Mouse (Mus musculus) myocyte (in vitro differentiated cells): Measurements from ENCODE around the gene Pfdn4. TPM values are rescaled to one million over a fixed set of nuclear protein-coding genes. Genes with fewer than 3 reads are reported as not detected.

Source experiments
- H3K27me3 ChIP-seq: one replicate; pipeline ENCODE4 v1.6.1; 2011; ENCODE audit not compliant: control insufficient read depth, insufficient read depth, insufficient read length
- H3K36me3 ChIP-seq: one replicate; pipeline ENCODE4 v1.6.1; 2011; ENCODE audit not compliant: control insufficient read depth, insufficient read depth
- H3K4me2 ChIP-seq: one replicate; pipeline ENCODE4 v1.6.1; 2011; ENCODE audit warnings: low read depth, control low read depth
- H3K4me3 ChIP-seq: one replicate; pipeline ENCODE4 v1.5.1; 2011; ENCODE audit warnings: mild to moderate bottlenecking, control low read depth, moderate library complexity
- H3K79me2 ChIP-seq: one replicate; pipeline ENCODE4 v1.6.1; 2011; ENCODE audit not compliant: control insufficient read depth, insufficient read depth
- H3ac ChIP-seq: one replicate; pipeline ENCODE4 v1.6.1; 2011; ENCODE audit not compliant: control insufficient read depth, insufficient read length
- CEBPB ChIP-seq: IDR thresholded peaks from 2 replicates; pipeline ENCODE4 v1.6.1; 2011; ENCODE audit warnings: mild to moderate bottlenecking, moderate library complexity; ENCODE audit not compliant: poor library complexity, insufficient read depth, severe bottlenecking
- E2F4 ChIP-seq: IDR thresholded peaks from one replicate; pipeline ENCODE4 v1.6.1; 2011; ENCODE audit warnings: mild to moderate bottlenecking, control low read depth, moderate library complexity; ENCODE audit not compliant: insufficient read depth
- MAX ChIP-seq: IDR thresholded peaks from one replicate; pipeline ENCODE4 v1.6.1; 2011; ENCODE audit warnings: low read depth, mild to moderate bottlenecking, control low read depth
- MYOD1 ChIP-seq, 3 experiments: IDR thresholded peaks; one replicate each; pipeline ENCODE4 v1.6.1; 2011; ENCODE audit warnings: control low read depth in 2 of 3, low read depth in 2 of 3, mild to moderate bottlenecking in 2 of 3, moderate library complexity in 1 of 3; ENCODE audit not compliant: insufficient read length in 2 of 3, control insufficient read depth in 1 of 3
- MYOG ChIP-seq, 3 experiments: IDR thresholded peaks; one replicate each; pipeline ENCODE4 v1.6.1; 2011; ENCODE audit warnings: control low read depth in 2 of 3, low read depth in 2 of 3, mild to moderate bottlenecking in 2 of 3; ENCODE audit not compliant: insufficient read length in 2 of 3, control insufficient read depth in 1 of 3, insufficient read depth in 1 of 3
- POLR2A ChIP-seq: IDR thresholded peaks from one replicate; pipeline ENCODE4 v1.6.1; 2011; ENCODE audit warnings: low read depth, mild to moderate bottlenecking, control low read depth, moderate library complexity; ENCODE audit not compliant: insufficient read length
- POLR2AphosphoS2 ChIP-seq: IDR thresholded peaks from one replicate; pipeline ENCODE4 v1.6.1; 2011; ENCODE audit warnings: low read depth, control low read depth; ENCODE audit not compliant: insufficient read length
- REST ChIP-seq: IDR thresholded peaks from one replicate; pipeline ENCODE4 v1.6.1; 2011; ENCODE audit warnings: mild to moderate bottlenecking, control low read depth, moderate library complexity; ENCODE audit not compliant: insufficient read depth, insufficient read length
- SRF ChIP-seq: IDR thresholded peaks from one replicate; pipeline ENCODE4 v1.6.1; 2011; ENCODE audit warnings: low read depth; ENCODE audit not compliant: control insufficient read depth, insufficient read length
- TCF12 ChIP-seq: IDR thresholded peaks from one replicate; pipeline ENCODE4 v1.6.1; 2011; ENCODE audit warnings: mild to moderate bottlenecking, control low read depth; ENCODE audit not compliant: poor library complexity, insufficient read depth, severe bottlenecking
- TCF3 ChIP-seq: IDR thresholded peaks from one replicate; pipeline ENCODE4 v1.6.1; 2011; ENCODE audit warnings: low read depth, control low read depth; ENCODE audit not compliant: insufficient read length
- USF1 ChIP-seq: IDR thresholded peaks from one replicate; pipeline ENCODE4 v1.6.1; 2011; ENCODE audit warnings: low read depth, mild to moderate bottlenecking, control low read depth, moderate library complexity
- polyA plus RNA-seq: library from polyadenylated mRNA; unstranded; fragments of >200 nt; fragmentation: generic; extraction: Trizol; gene quantifications from one replicate; pipeline ENCODE4 v1.2.1, GENCODE M21; 2012; ENCODE audit warnings: missing spikeins

Pfdn4 gene
- polyA plus RNA-seq, 1 experiment = 34.0 TPM

GRCm38 (mm10) chr2:170530256-170530655 is 34.0 kb downstream of the Pfdn4 start:
- no peak for TF ChIP-seq TCF3
- no peak for TF ChIP-seq SRF
- TF ChIP-seq MYOG (IDR thresholded peaks at IDR 0.05; ENCODE audit: control insufficient read depth in 1 of 3, insufficient read depth in 1 of 3, insufficient read length in 2 of 3, low read depth in 2 of 3) = no peak
- no peak for TF ChIP-seq POLR2AphosphoS2
- no peak for TF ChIP-seq CEBPB
- TF ChIP-seq USF1 = no peak
- TF ChIP-seq MAX = no peak
- TF ChIP-seq MYOD1 (IDR thresholded peaks at IDR 0.05; ENCODE audit: control insufficient read depth in 1 of 3, insufficient read length in 2 of 3, low read depth in 2 of 3) = no peak
- TF ChIP-seq POLR2A = no peak
- no peak for TF ChIP-seq TCF12
- TF ChIP-seq E2F4 = no peak
- no peak overlapping the region for H3K4me3 ChIP-seq
- no peaks in the 10 kb centered on the region for H3K79me2 ChIP-seq
- no peaks in the 10 kb centered on the region for H3K27me3 ChIP-seq
- no peaks in the 10 kb centered on the region for H3K36me3 ChIP-seq
- H3K4me2 ChIP-seq = no peak overlapping the region
- no peak overlapping the region for H3ac ChIP-seq

DNA sequence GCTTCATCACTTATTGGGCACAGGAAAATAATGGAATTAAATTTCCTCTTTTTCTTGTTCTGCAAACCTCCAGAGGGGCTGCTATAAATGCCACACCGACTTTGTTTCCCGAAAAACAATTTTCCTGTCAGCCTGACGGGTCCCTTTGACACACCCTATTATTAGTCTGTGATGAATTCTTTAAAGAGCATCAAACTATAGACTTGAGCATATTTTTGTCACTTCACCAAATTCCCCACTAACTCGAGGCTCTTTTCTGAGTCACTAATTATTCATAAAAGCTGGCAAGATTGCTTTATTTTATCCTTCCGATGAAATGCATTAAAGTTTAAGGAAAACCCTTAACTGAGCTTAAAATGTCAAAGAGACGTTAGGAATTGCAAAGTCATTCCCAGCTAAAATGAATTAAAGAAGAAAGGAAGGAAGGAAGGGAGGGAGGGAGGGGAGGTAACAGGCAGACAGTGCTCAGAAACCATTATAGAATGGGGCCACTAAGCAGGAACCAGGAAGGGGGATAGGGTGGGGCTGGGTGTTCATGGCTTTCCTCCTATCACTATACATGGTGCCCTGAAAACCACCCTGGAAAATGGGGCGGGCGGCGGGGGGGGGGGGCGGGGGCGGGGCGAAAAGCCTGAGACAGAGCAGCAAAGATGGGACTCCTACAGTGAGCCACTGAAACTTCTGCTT is 38.0 kb downstream of the Pfdn4 start:
- no peaks in the 10 kb centered on the region for H3K36me3 ChIP-seq
- no peak overlapping the region for H3K4me2 ChIP-seq
- H3ac ChIP-seq = no peak overlapping the region
- no peaks in the 10 kb centered on the region for H3K79me2 ChIP-seq
- no peaks in the 10 kb centered on the region for H3K27me3 ChIP-seq
- H3K4me3 ChIP-seq = no peak overlapping the region
- TF ChIP-seq CEBPB (no peak), TCF12 (no peak), REST (no peak), POLR2A (no peak), SRF (no peak), TCF3 (no peak), MAX (no peak), USF1 (no peak), POLR2AphosphoS2 (no peak), MYOD1 (IDR thresholded peaks at IDR 0.05; ENCODE audit: control insufficient read depth in 1 of 3, insufficient read length in 2 of 3, low read depth in 2 of 3) (no peak), MYOG (IDR thresholded peaks at IDR 0.05; ENCODE audit: control insufficient read depth in 1 of 3, insufficient read depth in 1 of 3, insufficient read length in 2 of 3, low read depth in 2 of 3) (no peak), E2F4 (no peak)

DNA sequence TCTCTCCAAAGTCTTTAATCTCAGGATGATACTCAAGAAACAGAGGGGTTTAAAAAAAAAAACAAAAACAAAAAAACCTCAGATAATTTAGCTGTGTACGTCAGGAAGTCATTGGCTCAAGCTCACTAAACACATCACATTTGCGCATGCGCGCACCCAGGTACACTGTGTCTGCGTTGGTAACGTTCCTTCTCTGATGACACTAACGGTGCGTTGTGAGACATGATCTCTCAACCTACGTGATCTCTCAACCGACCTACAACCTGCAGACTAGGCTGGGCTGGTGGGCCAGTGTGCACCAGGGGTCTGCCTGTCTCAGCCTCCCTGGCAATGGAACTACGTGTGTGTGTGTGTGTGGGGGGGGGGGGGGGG is 38.6 kb downstream of the Pfdn4 start:
- Histone ChIP-seq H3K4me3 (no peak overlapping the region), H3K79me2 (no peaks in the 10 kb centered on the region), H3ac (no peak overlapping the region), H3K36me3 (no peaks in the 10 kb centered on the region), H3K4me2 (no peak overlapping the region), H3K27me3 (no peaks in the 10 kb centered on the region)
- TF ChIP-seq REST = no peak
- TF ChIP-seq POLR2AphosphoS2 = no peak
- TF ChIP-seq TCF12 = no peak
- TF ChIP-seq USF1 = no peak
- TF ChIP-seq CEBPB = no peak
- TF ChIP-seq MAX = no peak
- TF ChIP-seq E2F4 = no peak
- no peak for TF ChIP-seq MYOG (IDR thresholded peaks at IDR 0.05; ENCODE audit: control insufficient read depth in 1 of 3, insufficient read depth in 1 of 3, insufficient read length in 2 of 3, low read depth in 2 of 3)
- TF ChIP-seq SRF = no peak
- TF ChIP-seq TCF3 = no peak
- TF ChIP-seq MYOD1 (IDR thresholded peaks at IDR 0.05; ENCODE audit: control insufficient read depth in 1 of 3, insufficient read length in 2 of 3, low read depth in 2 of 3) = no peak

DNA sequence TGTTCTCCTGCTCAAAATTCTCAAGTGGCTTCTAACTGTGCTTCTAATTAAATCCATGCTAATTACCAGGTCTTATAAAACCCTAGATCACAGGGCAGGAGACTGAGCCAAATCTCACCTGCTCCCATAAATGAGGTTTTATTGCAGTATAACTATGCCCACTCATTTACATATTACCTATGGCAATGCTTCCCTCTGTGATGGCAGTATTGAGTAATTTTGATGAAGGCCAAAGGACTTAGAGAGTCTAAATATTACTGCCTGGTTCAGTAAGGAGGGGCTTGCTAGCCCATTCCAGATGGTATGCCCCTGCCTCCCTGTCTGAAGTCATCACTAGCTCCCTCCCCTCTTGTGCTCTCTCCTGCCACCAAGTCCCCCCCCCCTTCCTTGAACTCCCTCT is 39.6 kb downstream of the Pfdn4 start:
- no peak overlapping the region for H3ac ChIP-seq
- H3K36me3 ChIP-seq = no peaks in the 10 kb centered on the region
- H3K4me2 ChIP-seq = no peak overlapping the region
- H3K79me2 ChIP-seq = no peaks in the 10 kb centered on the region
- no peak overlapping the region for H3K4me3 ChIP-seq
- TF ChIP-seq POLR2A = no peak
- H3K27me3 ChIP-seq = no peaks in the 10 kb centered on the region

GRCm38 (mm10) chr2:170539211-170539610 is 43.0 kb downstream of the Pfdn4 start:
- TF ChIP-seq MYOG (IDR thresholded peaks at IDR 0.05; ENCODE audit: control insufficient read depth in 1 of 3, insufficient read depth in 1 of 3, insufficient read length in 2 of 3, low read depth in 2 of 3) = no peak
- TF ChIP-seq TCF12 = no peak
- no peak for TF ChIP-seq MAX
- no peak for TF ChIP-seq TCF3
- no peak for TF ChIP-seq SRF
- no peak for TF ChIP-seq E2F4
- no peak for TF ChIP-seq USF1
- no peak for TF ChIP-seq CEBPB
- TF ChIP-seq REST = no peak
- no peak for TF ChIP-seq POLR2AphosphoS2
- TF ChIP-seq POLR2A = no peak
- TF ChIP-seq MYOD1 (IDR thresholded peaks at IDR 0.05; ENCODE audit: control insufficient read depth in 1 of 3, insufficient read length in 2 of 3, low read depth in 2 of 3) = no peak
- no peak overlapping the region for H3K4me3 ChIP-seq

More at GRCm38 (mm10) chr2:170539211-170539610, 43.0 kb downstream of the Pfdn4 start:
- no peaks in the 10 kb centered on the region for H3K36me3 ChIP-seq
- H3K4me2 ChIP-seq = no peak overlapping the region
- no peaks in the 10 kb centered on the region for H3K27me3 ChIP-seq
- H3K79me2 ChIP-seq = no peaks in the 10 kb centered on the region
- H3ac ChIP-seq = no peak overlapping the region
